Mouse (Mus musculus): ENCODE data around the gene Lrrc3.

DNA sequence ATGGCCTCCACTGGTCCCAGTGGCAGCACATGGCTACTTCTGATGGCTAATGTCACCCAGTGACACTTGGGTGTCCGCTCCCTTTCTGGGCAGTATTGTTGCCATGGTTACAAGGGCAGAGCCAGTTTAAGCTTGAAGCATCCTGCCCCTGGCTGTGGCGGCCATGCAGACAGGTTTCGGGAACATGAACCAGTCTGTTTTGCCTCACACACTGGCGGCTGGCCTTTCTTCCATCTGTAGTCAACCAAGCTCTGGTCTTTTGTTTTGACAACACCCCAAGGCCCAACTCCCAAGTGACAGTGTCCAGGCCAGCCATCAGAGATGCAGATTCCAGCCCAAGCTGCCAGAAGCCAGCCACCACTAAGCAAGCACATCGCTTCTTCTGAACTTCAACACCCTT, 6.8 kb downstream of the Lrrc3 start:
- TF ChIP-seq CTCF (IDR thresholded peaks at IDR 0.05; ENCODE audit: borderline replicate concordance, control insufficient read depth, extremely low read depth, insufficient read depth, low read length, poor library complexity) (no peak), POLR2A (IDR thresholded peaks at IDR 0.05; ENCODE audit: control insufficient read depth, extremely low read depth, insufficient read depth, low read length, poor library complexity) (no peak)

Data from thymus, adult 2 months (tissue).